Mouse (Mus musculus): ENCODE measurements around the gene Msh2.

GRCm38 (mm10) chr17:87689217-87689616, 17.1 kb downstream of the Msh2 start:
- no peak for TF ChIP-seq MAX (IDR thresholded peaks at IDR 0.05; ENCODE audit: low read length)
- TF ChIP-seq SIN3A (IDR thresholded peaks at IDR 0.05; ENCODE audit: low read length), result no peak
- no peak for TF ChIP-seq TCF12 (IDR thresholded peaks at IDR 0.05; ENCODE audit: low read depth, low read length)
- no peak for TF ChIP-seq GABPA (IDR thresholded peaks at IDR 0.05; ENCODE audit: low read depth, low read length)
- no peak for TF ChIP-seq CTCF (IDR thresholded peaks at IDR 0.05 in 2 of 3, conservative IDR thresholded peaks at IDR 0.05 in 1 of 3; ENCODE audit: control insufficient read depth in 1 of 3, insufficient read depth in 1 of 3, low read depth in 2 of 3, low read length in 3 of 3, poor library complexity in 1 of 3, severe bottlenecking in 1 of 3)
- no peak for TF ChIP-seq USF2 (IDR thresholded peaks at IDR 0.05; ENCODE audit: borderline replicate concordance in 1 of 2, insufficient read depth in 1 of 2, low read depth in 1 of 2, low read length in 2 of 2)
- no peak for TF ChIP-seq ZNF384 (IDR thresholded peaks at IDR 0.05; ENCODE audit: low read depth, low read length)

Measured in MEL (cell line).